Mouse (Mus musculus) MEL (cell line): Measurements from ENCODE around the gene Fam214a. TPM values are rescaled to one million over a fixed set of nuclear protein-coding genes. Genes with fewer than 3 reads are reported as not detected.

Experiments
- DNase-seq: peaks from one replicate; pipeline ENCODE4 v3.0.0; 2011; ENCODE audit warnings: low read depth, low spot score
- H3K27ac ChIP-seq: 2 replicates; pipeline ENCODE4 v1.5.1; 2012; ENCODE audit warnings: low read depth, mild to moderate bottlenecking, control low read depth, low read length, moderate library complexity; ENCODE audit not compliant: control insufficient read depth
- H3K27me3 ChIP-seq, 2 experiments: fragments of 150-350 bp in 1 of 2; sonication (generic) in 1 of 2; 2 replicates each; pipeline ENCODE4 v1.6.1; 2012; ENCODE audit warnings: low read length in 2 of 2, mild to moderate bottlenecking in 2 of 2, improper control_type of control experiment in 1 of 2, moderate library complexity in 1 of 2; ENCODE audit not compliant: insufficient read depth in 2 of 2, control insufficient read depth in 1 of 2
- H3K36me3 ChIP-seq, 2 experiments: 2 replicates each; pipeline ENCODE4 v1.6.1; 2012 to 2014; ENCODE audit warnings: low read length in 2 of 2, improper control_type of control experiment in 1 of 2, inconsistent platforms in 1 of 2, mild to moderate bottlenecking in 1 of 2; ENCODE audit not compliant: insufficient read depth in 2 of 2, control insufficient read depth in 1 of 2
- H3K4me1 ChIP-seq, 2 experiments: fragments of 150-350 bp in 1 of 2; sonication (generic) in 1 of 2; 2 replicates each; pipeline ENCODE4 v1.6.1; 2012; ENCODE audit warnings: low read length in 2 of 2, improper control_type of control experiment in 1 of 2, mild to moderate bottlenecking in 1 of 2; ENCODE audit not compliant: insufficient read depth in 2 of 2, control insufficient read depth in 1 of 2
- H3K4me3 ChIP-seq, 2 experiments: fragments of 150-350 bp in 1 of 2; sonication (generic) in 1 of 2; 2 replicates each; pipeline ENCODE4 v1.5.1; 2012; ENCODE audit warnings: low read depth in 2 of 2, low read length in 2 of 2, mild to moderate bottlenecking in 2 of 2, moderate library complexity in 2 of 2, control low read depth in 1 of 2, improper control_type of control experiment in 1 of 2; ENCODE audit not compliant: control insufficient read depth in 1 of 2, insufficient read depth in 1 of 2
- H3K79me2 ChIP-seq: 2 replicates; pipeline ENCODE4 v1.6.1; 2012; ENCODE audit warnings: mild to moderate bottlenecking, low read length, moderate library complexity; ENCODE audit not compliant: control insufficient read depth, poor library complexity, insufficient read depth
- H3K9ac ChIP-seq: 2 replicates; pipeline ENCODE4 v1.6.1; 2012; ENCODE audit warnings: low read depth, mild to moderate bottlenecking, control low read depth, low read length, moderate library complexity; ENCODE audit not compliant: control insufficient read depth, poor library complexity, severe bottlenecking
- H3K9me3 ChIP-seq: fragments of 150-350 bp; sonication (generic); replicated peaks from 2 replicates; pipeline ENCODE4 v1.6.1; 2012; ENCODE audit warnings: mild to moderate bottlenecking, low read length, improper control_type of control experiment, moderate library complexity; ENCODE audit not compliant: insufficient read depth
- EP300 ChIP-seq, 2 experiments: IDR thresholded peaks; 2 replicates each; pipeline ENCODE4 v1.6.1; 2011; ENCODE audit warnings: improper control_type of control experiment in 2 of 2, low read length in 2 of 2, low read depth in 1 of 2, mild to moderate bottlenecking in 1 of 2
- GABPA ChIP-seq: IDR thresholded peaks from 2 replicates; pipeline ENCODE4 v1.6.1; 2012; ENCODE audit warnings: low read depth, mild to moderate bottlenecking, inconsistent platforms, low read length, improper control_type of control experiment, moderate library complexity
- KAT2A ChIP-seq: conservative IDR thresholded peaks from 2 replicates; pipeline ENCODE4 v1.6.1; 2012; ENCODE audit warnings: low read depth, low read length, improper control_type of control experiment, inconsistent platforms
- MAFK ChIP-seq: IDR thresholded peaks from 2 replicates; pipeline ENCODE4 v1.6.1; 2011; ENCODE audit warnings: low read depth, mild to moderate bottlenecking, low read length, improper control_type of control experiment, borderline replicate concordance
- MEF2A ChIP-seq: IDR thresholded peaks from 2 replicates; pipeline ENCODE4 v1.6.1; 2014; ENCODE audit warnings: low read depth, mild to moderate bottlenecking, inconsistent platforms, low read length, improper control_type of control experiment; ENCODE audit not compliant: poor library complexity, insufficient replicate concordance, severe bottlenecking; ENCODE audit errors: extremely low read depth
- MXI1 ChIP-seq: IDR thresholded peaks from 2 replicates; pipeline ENCODE4 v1.6.1; 2011; ENCODE audit warnings: mild to moderate bottlenecking, low read depth, low read length, improper control_type of control experiment
- NELFE ChIP-seq: IDR thresholded peaks from 2 replicates; pipeline ENCODE4 v1.6.1; 2011; ENCODE audit warnings: low read depth, low read length, improper control_type of control experiment
- NRF1 ChIP-seq: IDR thresholded peaks from 2 replicates; pipeline ENCODE4 v1.6.1; 2014; ENCODE audit warnings: low read depth, mild to moderate bottlenecking, inconsistent platforms, low read length, improper control_type of control experiment, moderate library complexity; ENCODE audit not compliant: poor library complexity, insufficient read depth, severe bottlenecking
- POLR2AphosphoS2 ChIP-seq: IDR thresholded peaks from 2 replicates; pipeline ENCODE4 v1.6.1; 2011; ENCODE audit warnings: low read length, improper control_type of control experiment
- RCOR1 ChIP-seq: IDR thresholded peaks from 2 replicates; pipeline ENCODE4 v1.6.1; 2012; ENCODE audit warnings: low read depth, mild to moderate bottlenecking, inconsistent platforms, low read length, improper control_type of control experiment
- SMC3 ChIP-seq: IDR thresholded peaks from 2 replicates; pipeline ENCODE4 v1.6.1; 2011; ENCODE audit warnings: low read depth, low read length, improper control_type of control experiment
- TBP ChIP-seq: IDR thresholded peaks from 2 replicates; pipeline ENCODE4 v1.8.0; 2011; ENCODE audit warnings: low read depth, low read length, improper control_type of control experiment
- UBTF ChIP-seq: IDR thresholded peaks from 2 replicates; pipeline ENCODE4 v1.6.1; 2012; ENCODE audit warnings: low read depth, mild to moderate bottlenecking, inconsistent platforms, low read length, improper control_type of control experiment, moderate library complexity, borderline replicate concordance; ENCODE audit not compliant: insufficient read depth
- USF2 ChIP-seq, 2 experiments: IDR thresholded peaks; 2 replicates each; pipeline ENCODE4 v1.6.1; 2011 to 2012; ENCODE audit warnings: improper control_type of control experiment in 2 of 2, low read length in 2 of 2, borderline replicate concordance in 1 of 2, inconsistent platforms in 1 of 2, low read depth in 1 of 2, mild to moderate bottlenecking in 1 of 2; ENCODE audit not compliant: insufficient read depth in 1 of 2
- ZKSCAN1 ChIP-seq: IDR thresholded peaks from 2 replicates; pipeline ENCODE4 v1.6.1; 2012; ENCODE audit warnings: low read depth, mild to moderate bottlenecking, inconsistent platforms, low read length, improper control_type of control experiment, moderate library complexity
- ZMIZ1 ChIP-seq: IDR thresholded peaks from 2 replicates; pipeline ENCODE4 v1.6.1; 2012; ENCODE audit warnings: low read depth, mild to moderate bottlenecking, inconsistent platforms, low read length, improper control_type of control experiment, moderate library complexity
- ZNF384 ChIP-seq: IDR thresholded peaks from 2 replicates; pipeline ENCODE4 v1.6.1; 2012; ENCODE audit warnings: low read depth, mild to moderate bottlenecking, inconsistent platforms, low read length, improper control_type of control experiment
- polyA plus RNA-seq, 2 experiments: library from polyadenylated mRNA; stranded (reverse) in 1 of 2; unstranded in 1 of 2; fragments of >175 nt in 1 of 2; fragments of >200 nt in 1 of 2; gene quantifications; 2 replicates each; pipeline versions ENCODE4 v1.2.1 to v1.2.4; 2012; ENCODE audit warnings: low replicate concordance in 2 of 2, low read depth in 1 of 2; ENCODE audit not compliant: insufficient read length in 2 of 2, insufficient read depth in 1 of 2, missing spikeins in 1 of 2
- total RNA-seq: library from RNA; depleted of rRNA; stranded (reverse); fragments of 300-350 nt; gene quantifications from 2 replicates; pipeline ENCODE4 v1.2.3, GENCODE M21; 2012

The Fam214a gene
- total and polyA plus RNA-seq, 3 experiments = 2.3 to 3.9 TPM; not detected in 1

DNA sequence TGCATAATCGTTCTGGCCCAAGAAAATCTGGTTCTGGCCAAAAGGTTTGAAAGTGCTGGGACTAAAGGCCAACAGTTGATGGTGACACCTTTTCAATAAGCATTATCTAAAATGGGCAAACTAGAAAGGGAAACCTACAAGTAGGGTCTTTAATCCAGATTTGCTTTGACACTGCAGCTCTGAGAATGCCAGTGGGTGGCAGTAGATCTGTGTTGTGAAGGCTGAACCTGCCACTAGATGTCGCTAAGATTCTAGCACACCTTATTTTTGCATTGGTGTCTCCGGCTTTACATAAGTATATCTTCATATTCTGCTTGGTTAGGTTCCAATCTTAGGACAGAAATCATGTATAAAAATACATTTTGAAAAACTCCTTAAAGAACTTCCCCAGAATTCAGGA lies 97.3 kb downstream of the Fam214a start (continued):
- no peak for TF ChIP-seq ZKSCAN1

DNA sequence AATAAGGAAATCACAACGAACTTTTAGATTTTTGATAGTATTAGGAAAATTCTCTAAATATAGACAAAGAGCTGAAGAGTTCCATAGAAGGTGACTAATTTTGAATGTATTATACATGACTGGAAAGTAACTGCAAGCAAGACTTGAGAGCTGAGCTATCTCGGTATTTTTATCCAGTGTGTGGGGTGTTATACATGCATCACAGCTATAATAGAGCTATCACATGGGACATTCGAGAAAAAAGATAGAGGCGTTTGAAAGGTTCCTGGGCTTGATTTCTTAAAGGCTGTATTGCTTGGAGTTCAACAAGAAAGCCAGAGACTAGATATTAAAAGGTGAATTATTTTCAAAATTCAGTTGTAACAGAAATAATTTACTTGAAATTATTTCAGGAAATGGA lies 99.2 kb downstream of the Fam214a start:
- H3K9ac ChIP-seq = no peak overlapping the region
- H3K4me3 ChIP-seq = no peak overlapping the region
- H3K27me3 ChIP-seq = no peaks in the 10 kb centered on the region
- H3K36me3 ChIP-seq = peaks cover 24 to 25% of the 10 kb centered on the region in 2 experiments
- TF ChIP-seq POLR2AphosphoS2 (no peak), USF2 (IDR thresholded peaks at IDR 0.05; ENCODE audit: borderline replicate concordance in 1 of 2, insufficient read depth in 1 of 2, low read depth in 1 of 2, low read length in 2 of 2) (no peak), RCOR1 (no peak), UBTF (no peak), TBP (no peak), NRF1 (no peak), MXI1 (no peak), MEF2A (no peak), GABPA (no peak), ZNF384 (no peak), KAT2A (no peak), ZMIZ1 (no peak), MAFK (no peak)
- peaks cover 23% of the 10 kb centered on the region for H3K79me2 ChIP-seq
- DNase-seq = no peak
- H3K9me3 ChIP-seq = no peaks in the 10 kb centered on the region
- no peak overlapping the region for H3K27ac ChIP-seq
- H3K4me1 ChIP-seq = peaks cover 0 to 6% of the 10 kb centered on the region in 2 experiments; a peak in 2 of 4 replicates

DNA sequence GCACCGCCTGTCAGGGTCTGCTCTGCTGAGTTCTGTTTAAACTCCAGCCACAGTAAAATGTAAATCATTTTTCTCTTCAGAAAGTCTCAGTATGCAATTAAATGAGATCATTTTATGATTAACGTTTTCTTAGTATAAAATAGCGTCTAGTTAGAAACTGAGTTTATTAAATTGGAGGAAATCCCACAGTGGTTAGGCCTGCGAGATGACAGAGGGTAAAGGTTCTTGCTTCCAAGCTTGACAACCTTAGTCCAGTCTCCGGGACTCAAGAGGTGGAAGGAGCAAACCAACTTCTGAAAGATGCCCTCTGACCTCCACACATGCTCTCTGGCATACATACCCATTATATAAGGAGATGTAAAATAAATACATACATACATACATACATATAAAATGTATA lies 102.4 kb downstream of the Fam214a start:
- Histone ChIP-seq H3K4me3 (no peak overlapping the region), H3K27me3 (no peaks in the 10 kb centered on the region), H3K27ac (no peak overlapping the region), H3K9me3 (no peaks in the 10 kb centered on the region), H3K4me1 (no peaks in the 10 kb centered on the region), H3K79me2 (peaks cover 11% of the 10 kb centered on the region), H3K9ac (no peak overlapping the region), H3K36me3 (peaks cover 8 to 35% of the 10 kb centered on the region in 2 experiments)
- DNase-seq = no peak
- TF ChIP-seq ZNF384 = no peak
- TF ChIP-seq NELFE = no peak
- TF ChIP-seq SMC3 = no peak
- no peak for TF ChIP-seq EP300 (IDR thresholded peaks at IDR 0.05; ENCODE audit: low read depth in 1 of 2, low read length in 2 of 2)
- TF ChIP-seq MXI1 = no peak
